Mouse (Mus musculus): Measurements from ENCODE around the gene Laptm5. TPM values are rescaled to one million over a fixed set of nuclear protein-coding genes. Genes with fewer than 3 reads are reported as not detected.

The Laptm5 gene
- polyA plus RNA-seq, 1 experiment from 2014 or later: 34.0 TPM

GRCm38 (mm10) chr4:130919750-130920356, 6.9 kb downstream of the Laptm5 start:
- no peak for ATAC-seq (ENCODE audit: low FRiP score, low TSS enrichment)
- 60% methylated on average over 8 of the region's 9 CpGs for WGBS

GRCm38 (mm10) chr4:130920951-130921693, 8.2 kb downstream of the Laptm5 start:
- no peak for DNase-seq (ENCODE audit: low spot score)

More at GRCm38 (mm10) chr4:130919750-130920356, 6.9 kb downstream of the Laptm5 start:
- Histone ChIP-seq H3K9ac (ENCODE audit: low read length) (no peak overlapping the region), H3K9me3 (ENCODE audit: control insufficient read depth, low read length) (no peaks in the 10 kb centered on the region), H3K27me3 (ENCODE audit: control insufficient read depth, insufficient read depth, low read length) (no peaks in the 10 kb centered on the region), H3K27ac (replicated peaks) (no peak overlapping the region), H3K4me2 (replicated peaks; ENCODE audit: low read depth) (no peak overlapping the region), H3K4me3 (ENCODE audit: low read depth, low read length) (no peak overlapping the region), H3K36me3 (ENCODE audit: control insufficient read depth, insufficient read depth, low read length) (no peaks in the 10 kb centered on the region), H3K4me1 (replicated peaks; ENCODE audit: control insufficient read depth, insufficient read depth) (no peaks in the 10 kb centered on the region)
- TF ChIP-seq EP300 (optimal IDR thresholded peaks at IDR 0.05) (no peak), CTCF (IDR thresholded peaks at IDR 0.05; ENCODE audit: low read depth) (no peak)
- no peak for DNase-seq (ENCODE audit: low spot score)

GRCm38 (mm10) chr4:130921986-130922385, 9.1 kb downstream of the Laptm5 start:
- Histone ChIP-seq H3K27me3 (ENCODE audit: control insufficient read depth, insufficient read depth, low read length) (no peaks in the 10 kb centered on the region), H3K4me2 (replicated peaks; ENCODE audit: low read depth) (no peak overlapping the region), H3K9ac (ENCODE audit: low read length) (no peak overlapping the region), H3K27ac (replicated peaks) (no peak overlapping the region), H3K4me3 (ENCODE audit: low read depth, low read length) (no peak overlapping the region), H3K4me1 (replicated peaks; ENCODE audit: control insufficient read depth, insufficient read depth) (no peaks in the 10 kb centered on the region), H3K36me3 (ENCODE audit: control insufficient read depth, insufficient read depth, low read length) (no peaks in the 10 kb centered on the region), H3K9me3 (ENCODE audit: control insufficient read depth, low read length) (no peaks in the 10 kb centered on the region)
- no peak for ATAC-seq (ENCODE audit: low FRiP score, low TSS enrichment)
- TF ChIP-seq EP300 (optimal IDR thresholded peaks at IDR 0.05): no peak
- no peak for TF ChIP-seq CTCF (IDR thresholded peaks at IDR 0.05; ENCODE audit: low read depth)
- DNase-seq (ENCODE audit: low spot score): no peak
- 78% methylated on average over 10 of the region's 10 CpGs for WGBS

More at GRCm38 (mm10) chr4:130920951-130921693, 8.2 kb downstream of the Laptm5 start:
- no peaks in the 10 kb centered on the region for H3K9me3 ChIP-seq (ENCODE audit: control insufficient read depth, low read length)
- no peak overlapping the region for H3K27ac ChIP-seq (replicated peaks)
- no peak for TF ChIP-seq CTCF (IDR thresholded peaks at IDR 0.05; ENCODE audit: low read depth)
- no peaks in the 10 kb centered on the region for H3K27me3 ChIP-seq (ENCODE audit: control insufficient read depth, insufficient read depth, low read length)
- no peak overlapping the region for H3K4me3 ChIP-seq (ENCODE audit: low read depth, low read length)
- H3K9ac ChIP-seq (ENCODE audit: low read length): no peak overlapping the region
- H3K36me3 ChIP-seq (ENCODE audit: control insufficient read depth, insufficient read depth, low read length): no peaks in the 10 kb centered on the region
- ATAC-seq (ENCODE audit: low FRiP score, low TSS enrichment): no peak
- no peak overlapping the region for H3K4me2 ChIP-seq (replicated peaks; ENCODE audit: low read depth)
- WGBS: 47% methylated on average over 12 of the region's 12 CpGs
- no peaks in the 10 kb centered on the region for H3K4me1 ChIP-seq (replicated peaks; ENCODE audit: control insufficient read depth, insufficient read depth)

GRCm38 (mm10) chr4:130926274-130926673, 13.3 kb downstream of the Laptm5 start:
- no peak for TF ChIP-seq EP300 (optimal IDR thresholded peaks at IDR 0.05)
- TF ChIP-seq CTCF (IDR thresholded peaks at IDR 0.05; ENCODE audit: low read depth): no peak
- Histone ChIP-seq H3K9ac (ENCODE audit: low read length) (no peak overlapping the region), H3K4me3 (ENCODE audit: low read depth, low read length) (no peak overlapping the region), H3K36me3 (ENCODE audit: control insufficient read depth, insufficient read depth, low read length) (no peaks in the 10 kb centered on the region), H3K4me2 (replicated peaks; ENCODE audit: low read depth) (no peak overlapping the region), H3K9me3 (ENCODE audit: control insufficient read depth, low read length) (no peaks in the 10 kb centered on the region), H3K4me1 (replicated peaks; ENCODE audit: control insufficient read depth, insufficient read depth) (no peaks in the 10 kb centered on the region), H3K27me3 (ENCODE audit: control insufficient read depth, insufficient read depth, low read length) (no peaks in the 10 kb centered on the region), H3K27ac (replicated peaks) (no peak overlapping the region)
- WGBS: 46% methylated on average over 6 of the region's 6 CpGs
- ATAC-seq (ENCODE audit: low FRiP score, low TSS enrichment) (no peak), DNase-seq (ENCODE audit: low spot score) (no peak)

GRCm38 (mm10) chr4:130927821-130928220, 14.9 kb downstream of the Laptm5 start:
- no peak overlapping the region for H3K9ac ChIP-seq (ENCODE audit: low read length)
- 82% methylated on average over 12 of the region's 12 CpGs for WGBS
- no peak overlapping the region for H3K27ac ChIP-seq (replicated peaks)
- H3K4me1 ChIP-seq (replicated peaks; ENCODE audit: control insufficient read depth, insufficient read depth): no peaks in the 10 kb centered on the region
- no peak for ATAC-seq (ENCODE audit: low FRiP score, low TSS enrichment)
- H3K4me3 ChIP-seq (ENCODE audit: low read depth, low read length): no peak overlapping the region
- H3K36me3 ChIP-seq (ENCODE audit: control insufficient read depth, insufficient read depth, low read length): no peaks in the 10 kb centered on the region
- no peaks in the 10 kb centered on the region for H3K27me3 ChIP-seq (ENCODE audit: control insufficient read depth, insufficient read depth, low read length)
- no peak for DNase-seq (ENCODE audit: low spot score)
- no peaks in the 10 kb centered on the region for H3K9me3 ChIP-seq (ENCODE audit: control insufficient read depth, low read length)
- TF ChIP-seq CTCF (IDR thresholded peaks at IDR 0.05; ENCODE audit: low read depth): no peak
- TF ChIP-seq EP300 (optimal IDR thresholded peaks at IDR 0.05): no peak
- no peak overlapping the region for H3K4me2 ChIP-seq (replicated peaks; ENCODE audit: low read depth)

- ATAC-seq (ENCODE audit: low FRiP score, low TSS enrichment) (no peak), DNase-seq (ENCODE audit: low spot score) (no peak)
- Histone ChIP-seq H3K27me3 (ENCODE audit: control insufficient read depth, insufficient read depth, low read length) (no peaks in the 10 kb centered on the region), H3K36me3 (ENCODE audit: control insufficient read depth, insufficient read depth, low read length) (no peaks in the 10 kb centered on the region), H3K4me1 (replicated peaks; ENCODE audit: control insufficient read depth, insufficient read depth) (no peaks in the 10 kb centered on the region), H3K27ac (replicated peaks) (no peak overlapping the region), H3K9me3 (ENCODE audit: control insufficient read depth, low read length) (no peaks in the 10 kb centered on the region), H3K4me3 (ENCODE audit: low read depth, low read length) (no peak overlapping the region), H3K9ac (ENCODE audit: low read length) (no peak overlapping the region), H3K4me2 (replicated peaks; ENCODE audit: low read depth) (no peak overlapping the region)
- TF ChIP-seq EP300 (optimal IDR thresholded peaks at IDR 0.05) (no peak), CTCF (IDR thresholded peaks at IDR 0.05; ENCODE audit: low read depth) (no peak)
- WGBS: 42% methylated on average over 14 of the region's 14 CpGs
Measured at GRCm38 (mm10) chr4:130942644-130943043, 29.7 kb downstream of the Laptm5 start.
